Mouse (Mus musculus) fat pad, adult 2 months (tissue): Measurements from ENCODE around the gene Gtpbp1.

ENCODE experiments used
- DNase-seq: peaks from one replicate; pipeline ENCODE4 v3.0.0-alpha.2; 2011; ENCODE audit warnings: low read depth, low spot score; ENCODE audit errors: extremely low read depth

The Gtpbp1 gene

GRCm38 (mm10) chr15:79723439-79723838 is 32.8 kb downstream of the Gtpbp1 start:
- no peak for DNase-seq

- no peak for DNase-seq
These were observed 34.6 kb downstream of the Gtpbp1 start for GRCm38 (mm10) chr15:79725190-79725789.

- no peak for DNase-seq
These were observed 37.2 kb downstream of the Gtpbp1 start for GRCm38 (mm10) chr15:79727840-79728239.

GRCm38 (mm10) chr15:79728311-79728710 is 37.7 kb downstream of the Gtpbp1 start:
- DNase-seq, result no peak

GRCm38 (mm10) chr15:79728731-79729388 is 38.2 kb downstream of the Gtpbp1 start:
- no peak for DNase-seq

GRCm38 (mm10) chr15:79731554-79731953 is 40.9 kb downstream of the Gtpbp1 start:
- DNase-seq, result peak; percentile 43

GRCm38 (mm10) chr15:79733192-79733591 is 42.5 kb downstream of the Gtpbp1 start:
- DNase-seq, result no peak

GRCm38 (mm10) chr15:79733640-79734039 is 43.0 kb downstream of the Gtpbp1 start:
- no peak for DNase-seq

GRCm38 (mm10) chr15:79734311-79734710 is 43.7 kb downstream of the Gtpbp1 start:
- DNase-seq, result no peak

- no peak for DNase-seq
These were observed 50.1 kb downstream of the Gtpbp1 start for GRCm38 (mm10) chr15:79740739-79741138.

GRCm38 (mm10) chr15:79741173-79741858 is 50.7 kb downstream of the Gtpbp1 start:
- DNase-seq, result peak; percentile 91

GRCm38 (mm10) chr15:79741921-79742705 is 51.5 kb downstream of the Gtpbp1 start, which contains the start of gene Sun2:
TSS of gene Sun2 (minus strand) at chr15:79742536.
- no peak for DNase-seq

- no peak for DNase-seq
These were observed 52.0 kb downstream of the Gtpbp1 start for GRCm38 (mm10) chr15:79742706-79743023.

GRCm38 (mm10) chr15:79744001-79744400 is 53.4 kb downstream of the Gtpbp1 start:
- no peak for DNase-seq

- no peak for DNase-seq
These were observed 54.1 kb downstream of the Gtpbp1 start for GRCm38 (mm10) chr15:79744742-79745141.

GRCm38 (mm10) chr15:79745312-79745711 is 54.7 kb downstream of the Gtpbp1 start:
- DNase-seq, result no peak

GRCm38 (mm10) chr15:79745883-79746282 is 55.2 kb downstream of the Gtpbp1 start:
- DNase-seq, result no peak

- no peak for DNase-seq
These were observed 57.4 kb downstream of the Gtpbp1 start for GRCm38 (mm10) chr15:79747998-79748397.

- DNase-seq, result no peak
These were observed 58.5 kb downstream of the Gtpbp1 start for GRCm38 (mm10) chr15:79749162-79749561.

GRCm38 (mm10) chr15:79750266-79750665 is 59.6 kb downstream of the Gtpbp1 start:
- no peak for DNase-seq

- DNase-seq, result no peak
These were observed 61.1 kb downstream of the Gtpbp1 start for GRCm38 (mm10) chr15:79751772-79752171.
